Mouse (Mus musculus) ES-E14 (cell line): Measurements from ENCODE around the gene Gm11011.

Source experiments
- CHD2 ChIP-seq: IDR thresholded peaks from 2 replicates; pipeline ENCODE4 v1.6.1; 2014; ENCODE audit warnings: mild to moderate bottlenecking, low read depth, low read length, inconsistent platforms
- ZC3H11A ChIP-seq: IDR thresholded peaks from 2 replicates; pipeline ENCODE4 v1.6.1; 2012; ENCODE audit warnings: low read depth, mild to moderate bottlenecking, inconsistent platforms, low read length, borderline replicate concordance
- ZNF384 ChIP-seq: IDR thresholded peaks from 2 replicates; pipeline ENCODE4 v1.6.1; 2012; ENCODE audit warnings: low read depth, low read length, inconsistent platforms

DNA sequence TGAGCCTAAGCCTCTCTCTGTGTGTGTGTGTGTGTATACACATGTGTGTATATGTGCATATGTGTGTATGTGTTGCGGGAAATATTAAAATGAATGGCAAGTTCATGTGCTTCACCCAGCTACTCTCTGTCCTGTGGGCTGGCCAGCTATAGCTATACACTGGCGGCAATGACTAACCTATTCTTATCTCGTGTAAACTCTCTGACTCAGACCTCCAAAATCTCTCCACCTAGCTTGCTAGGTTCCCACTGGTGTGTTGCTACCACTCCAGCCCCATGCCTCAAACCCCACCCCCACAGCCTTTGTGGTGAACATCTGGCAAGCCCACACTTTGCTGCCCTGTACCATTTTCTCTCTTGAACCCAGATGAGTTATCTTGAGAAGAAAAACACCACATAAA is 857 bp downstream of the Gm11011 start:
- TF ChIP-seq CHD2: no peak
- no peak for TF ChIP-seq ZNF384
- no peak for TF ChIP-seq ZC3H11A
